Mouse (Mus musculus) liver, adult 2 months (tissue): ENCODE measurements around the gene Exoc7.

Experiments used
- CTCF ChIP-seq: fragments of 200-500 bp; IDR thresholded peaks from 2 replicates; pipeline ENCODE4 v1.5.1; 2011; ENCODE audit warnings: low read depth, low read length, control low read depth
- POLR2A ChIP-seq: fragments of 200-500 bp; IDR thresholded peaks from 2 replicates; pipeline ENCODE4 v1.6.1; 2011; ENCODE audit warnings: low read length, control low read depth; ENCODE audit not compliant: insufficient read depth; ENCODE audit errors: extremely low read depth

DNA sequence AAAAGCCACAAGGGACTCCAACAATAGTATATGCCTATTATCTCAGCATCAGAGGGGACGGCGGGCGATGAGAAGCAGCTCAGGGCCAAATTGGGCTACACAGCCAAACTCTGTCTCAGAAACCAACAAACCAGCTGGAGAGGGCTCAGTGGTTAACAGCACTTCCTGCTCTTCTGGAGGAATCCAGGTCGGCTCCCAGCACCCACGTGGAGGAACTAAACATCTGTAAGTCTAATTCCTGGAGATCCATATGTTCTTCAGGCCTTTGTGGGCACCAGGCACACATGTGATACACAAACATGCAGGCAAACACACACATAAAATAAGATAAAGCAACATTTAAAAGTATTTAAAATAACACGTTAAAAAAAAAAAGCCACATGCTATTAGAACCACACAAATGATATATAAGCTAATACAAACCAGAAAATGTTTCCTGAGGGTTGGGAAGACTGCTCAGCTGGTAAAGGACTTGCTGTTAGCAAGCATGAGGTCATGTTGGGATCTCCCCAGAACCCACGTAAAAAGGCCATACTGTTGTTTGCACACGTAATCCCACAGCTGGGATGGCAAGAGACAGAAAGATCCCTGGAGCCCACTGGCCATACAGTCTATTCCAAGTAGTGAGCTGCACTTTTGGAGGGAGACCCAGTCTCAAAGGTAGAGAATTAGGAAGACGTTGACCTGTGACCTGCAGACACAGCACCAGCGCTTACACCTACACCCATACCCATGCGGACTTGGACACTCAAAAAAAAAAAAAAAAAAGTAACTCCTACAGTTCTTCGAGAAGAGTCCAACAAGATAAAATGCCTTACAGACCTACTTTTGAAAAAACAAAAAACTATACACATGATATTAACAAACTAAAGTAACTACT, 34.2 kb downstream of the Exoc7 start:
- TF ChIP-seq CTCF, result no peak
- no peak for TF ChIP-seq POLR2A
